Mouse (Mus musculus): ENCODE data around the gene Sat2.

The Sat2 gene

GRCm38 (mm10) chr11:69633128-69633866, 11.5 kb downstream of the Sat2 start:
- no peak for DNase-seq

- DNase-seq: no peak
Observed at GRCm38 (mm10) chr11:69635471-69635870, 13.6 kb downstream of the Sat2 start.

GRCm38 (mm10) chr11:69645860-69646259, 24.0 kb downstream of the Sat2 start:
- DNase-seq: no peak

GRCm38 (mm10) chr11:69653399-69653798, 31.6 kb downstream of the Sat2 start:
- DNase-seq: no peak

GRCm38 (mm10) chr11:69654760-69655159, 32.9 kb downstream of the Sat2 start:
- DNase-seq: no peak

GRCm38 (mm10) chr11:69655264-69656064, 33.6 kb downstream of the Sat2 start, which contains the start of gene Sox15:
Gene Sox15, plus strand, starts transcription at chr11:69655314.
- DNase-seq: peak; percentile 74

- no peak for DNase-seq
Observed at GRCm38 (mm10) chr11:69656065-69656455, 34.2 kb downstream of the Sat2 start.

- no peak for DNase-seq
Observed at GRCm38 (mm10) chr11:69656617-69657461, 35.0 kb downstream of the Sat2 start.

- no peak for DNase-seq
Observed at GRCm38 (mm10) chr11:69657462-69657881, 35.6 kb downstream of the Sat2 start.

- no peak for DNase-seq
Observed at GRCm38 (mm10) chr11:69661221-69661881, 39.5 kb downstream of the Sat2 start.

GRCm38 (mm10) chr11:69662213-69662966, 40.6 kb downstream of the Sat2 start, which contains the start of gene Mpdu1:
Gene Mpdu1, minus strand, starts transcription at chr11:69662642.
- DNase-seq: peak; percentile 95

GRCm38 (mm10) chr11:69662967-69663671, 41.3 kb downstream of the Sat2 start:
- no peak for DNase-seq

GRCm38 (mm10) chr11:69663795-69664194, 42.0 kb downstream of the Sat2 start:
- DNase-seq: no peak

- DNase-seq: no peak
Observed at GRCm38 (mm10) chr11:69664841-69665240, 43.0 kb downstream of the Sat2 start.

GRCm38 (mm10) chr11:69665457-69665960, 43.7 kb downstream of the Sat2 start:
- DNase-seq: no peak

GRCm38 (mm10) chr11:69665961-69666664, 44.3 kb downstream of the Sat2 start, which contains the start of gene Cd68:
Gene Cd68, minus strand, starts transcription at chr11:69666153.
- peak; percentile 69 for DNase-seq

GRCm38 (mm10) chr11:69666665-69667005, 44.8 kb downstream of the Sat2 start:
- DNase-seq: no peak

- DNase-seq: peak; percentile 90
Observed at GRCm38 (mm10) chr11:69670786-69671725, 49.2 kb downstream of the Sat2 start.

- DNase-seq: no peak
Observed at GRCm38 (mm10) chr11:69671726-69672124, 49.9 kb downstream of the Sat2 start.

Data from right cerebral cortex, postnatal 25 days (tissue).